Mouse (Mus musculus) kidney, embryonic 14.5 days (tissue): ENCODE measurements around the gene Bclaf3. TPM values are rescaled to one million over a fixed set of nuclear protein-coding genes. Genes with fewer than 3 reads are reported as not detected.
"Not testable (repeated sequence)": the region's sequence is repeated elsewhere in the genome, so short reads cannot be mapped to it uniquely, and the experiment has no call there.

Experiments
- ATAC-seq: fragments of 200-750 bp; cut with Nextera tagmentation; 2 replicates; pipeline ENCODE4 v1.8.0; 2017; ENCODE audit warnings: moderate number of reproducible peaks, mild to moderate bottlenecking, moderate TSS enrichment, moderate library complexity; ENCODE audit not compliant: low FRiP score, low TSS enrichment
- H3K27ac ChIP-seq: fragments of 300-500 bp; sonication (generic); 2 replicates; pipeline ENCODE4 v1.5.1; 2014; ENCODE audit warnings: low read depth, mild to moderate bottlenecking, low read length, moderate library complexity, mixed read lengths
- H3K27me3 ChIP-seq: fragments of 300-500 bp; sonication (generic); 2 replicates; pipeline ENCODE4 v1.6.1; 2014; ENCODE audit warnings: mild to moderate bottlenecking, low read length; ENCODE audit not compliant: control insufficient read depth, insufficient read depth
- H3K36me3 ChIP-seq: fragments of 300-500 bp; sonication (generic); 2 replicates; pipeline ENCODE4 v1.6.1; 2014; ENCODE audit warnings: low read length, mixed read lengths; ENCODE audit not compliant: control insufficient read depth, insufficient read depth
- H3K4me1 ChIP-seq: fragments of 300-500 bp; sonication (generic); 2 replicates; pipeline ENCODE4 v1.6.1; 2014; ENCODE audit warnings: low read length, mixed read lengths; ENCODE audit not compliant: control insufficient read depth, insufficient read depth
- H3K4me2 ChIP-seq: fragments of 300-500 bp; sonication (generic); replicated peaks from 2 replicates; pipeline ENCODE4 v1.6.1; 2014; ENCODE audit warnings: low read depth, mild to moderate bottlenecking, low read length
- H3K4me3 ChIP-seq: fragments of 300-500 bp; sonication (generic); 2 replicates; pipeline ENCODE4 v1.5.1; 2014; ENCODE audit warnings: mild to moderate bottlenecking, low read length
- H3K9ac ChIP-seq: fragments of 300-500 bp; sonication (generic); 2 replicates; pipeline ENCODE4 v1.6.1; 2014; ENCODE audit warnings: low read depth, mild to moderate bottlenecking, low read length, moderate library complexity
- H3K9me3 ChIP-seq: fragments of 300-500 bp; sonication (generic); 2 replicates; pipeline ENCODE4 v1.6.1; 2016; ENCODE audit warnings: low read length; ENCODE audit not compliant: control insufficient read depth
- WGBS: fragments of 180-500 bp; shearing (Covaris S2); extraction: QIAGEN DNeasy Blood & Tissue Kit; methylation state at CpG from one replicate; pipeline ENCODE4 v1.1.7; 2014; 5-methylcytosine and 5-hydroxymethylcytosine counted together
- polyA plus RNA-seq: library from polyadenylated mRNA; unstranded; fragments of >200 nt; fragmentation: Nextera tagmentation; extraction: Ambion mirVana; gene quantifications from 2 replicates; pipeline ENCODE4 v1.2.1, GENCODE M21; 2014

Bclaf3 gene
- polyA plus RNA-seq = 23.8 and 27.7 TPM in 2 replicates

DNA sequence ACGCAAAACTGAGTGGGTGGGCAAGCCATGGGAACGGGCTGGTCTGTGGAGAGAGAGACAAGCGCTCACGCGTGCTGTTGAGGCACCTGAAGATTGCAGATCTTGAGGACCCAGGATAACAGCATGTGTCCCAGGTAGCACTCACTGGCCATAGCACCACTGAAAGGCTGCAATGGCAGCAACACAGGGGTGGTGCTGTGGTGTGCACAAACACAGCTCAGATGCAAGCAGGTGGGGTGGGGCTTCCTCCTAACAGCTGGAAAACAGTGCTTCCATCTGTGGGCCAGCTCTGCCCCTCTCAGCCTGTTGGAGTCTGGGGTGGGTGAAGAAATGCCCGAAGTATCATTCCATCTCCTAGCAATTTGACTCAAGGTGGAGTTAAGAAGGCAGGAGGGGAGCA lies at the start of gene Bclaf3:
Gene Bclaf3, plus strand, starts transcription at position 301 of the 400 bp plus-strand sequence.
- H3K4me1 ChIP-seq = no peaks in the 10 kb centered on the region
- H3K4me3 ChIP-seq = no peak within 1 kb of the TSS
- WGBS = 79% methylated on average over 6 of the region's 6 CpGs
- H3K27me3 ChIP-seq = no peaks in the 10 kb centered on the region
- H3K27ac ChIP-seq = no peak within 1 kb of the TSS
- H3K4me2 ChIP-seq = no peak within 1 kb of the TSS
- no peak for ATAC-seq
- no peak within 1 kb of the TSS for H3K9ac ChIP-seq
- H3K9me3 ChIP-seq = no peaks in the 10 kb centered on the region
- no peaks in the 10 kb centered on the region for H3K36me3 ChIP-seq

DNA sequence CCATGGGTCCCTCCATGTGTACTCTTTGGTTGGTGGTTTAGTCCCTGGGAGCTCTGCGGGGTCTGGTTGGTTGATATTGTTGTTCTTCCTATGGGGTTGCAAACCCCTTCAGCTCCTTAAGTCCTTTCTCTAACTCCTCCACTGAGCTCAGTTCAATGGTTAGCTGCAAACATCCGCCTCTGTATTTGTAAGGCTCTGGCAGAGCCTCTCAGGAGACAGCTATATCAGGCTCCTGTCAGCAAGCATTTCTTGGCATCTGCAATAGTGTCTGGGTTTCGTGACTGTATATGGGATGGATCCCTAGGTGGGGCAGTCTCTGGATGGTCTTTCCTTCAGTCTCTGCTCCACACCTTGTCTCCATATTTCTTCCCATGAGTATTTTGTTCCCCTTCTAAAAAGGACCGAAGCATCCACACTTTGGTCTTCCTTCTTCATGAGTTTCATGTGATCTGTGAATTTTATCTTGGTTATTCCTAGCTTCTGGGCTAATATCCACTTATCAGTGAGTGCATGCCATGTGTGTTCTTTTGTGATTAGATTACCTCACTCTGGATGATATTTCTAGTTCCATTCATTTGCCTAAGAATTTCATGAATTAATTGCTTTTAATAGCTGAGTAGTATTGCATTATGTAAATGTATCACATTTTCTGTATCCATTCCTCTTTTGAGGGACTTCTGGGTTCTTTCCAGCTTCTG lies 48.1 kb upstream of the Bclaf3 start:
- H3K27ac ChIP-seq, H3K4me1 ChIP-seq, H3K36me3 ChIP-seq, H3K4me3 ChIP-seq, H3K9ac ChIP-seq, ATAC-seq, H3K4me2 ChIP-seq, H3K27me3 ChIP-seq, H3K9me3 ChIP-seq: not testable (repeated sequence)
- 84% methylated on average over 4 of the region's 4 CpGs for WGBS

- Histone ChIP-seq H3K27me3 (no peaks in the 10 kb centered on the region), H3K27ac (no peak overlapping the region), H3K4me2 (no peak overlapping the region), H3K9ac (no peak overlapping the region), H3K4me3 (no peak overlapping the region), H3K36me3 (no peaks in the 10 kb centered on the region), H3K9me3 (no peaks in the 10 kb centered on the region), H3K4me1 (no peaks in the 10 kb centered on the region)
- WGBS = 76% methylated on average over 1 of the region's 1 CpGs
- no peak for ATAC-seq
Observed at GRCm38 (mm10) chrX:159484247-159484646, 42.2 kb upstream of the Bclaf3 start.

DNA sequence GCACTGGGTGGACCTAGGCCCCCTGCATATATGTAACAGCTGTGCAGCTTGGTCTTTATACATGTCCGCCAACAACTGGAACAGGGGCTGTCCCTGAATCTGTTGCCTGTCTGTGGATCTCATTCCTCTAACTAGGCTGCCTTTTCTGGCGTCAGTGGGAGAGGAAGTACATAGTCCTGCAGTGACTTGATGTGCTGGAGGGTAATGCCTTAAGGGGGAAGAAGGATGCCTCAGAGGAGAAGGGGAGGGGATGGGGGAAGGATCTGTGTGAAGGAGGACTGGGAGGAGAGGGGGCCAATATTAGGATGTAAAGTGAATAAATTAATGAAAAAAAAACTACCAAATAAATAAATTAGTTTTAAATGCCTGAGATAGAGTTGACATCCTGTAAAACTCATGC lies 23.3 kb upstream of the Bclaf3 start:
- H3K36me3 ChIP-seq = no peaks in the 10 kb centered on the region
- H3K4me3 ChIP-seq = no peak overlapping the region
- no peak overlapping the region for H3K27ac ChIP-seq
- no peak overlapping the region for H3K4me2 ChIP-seq
- H3K9me3 ChIP-seq = no peaks in the 10 kb centered on the region
- H3K4me1 ChIP-seq = no peaks in the 10 kb centered on the region
- WGBS = 48% methylated on average over 2 of the region's 2 CpGs
- no peak overlapping the region for H3K9ac ChIP-seq
- ATAC-seq = no peak
- H3K27me3 ChIP-seq = no peaks in the 10 kb centered on the region

GRCm38 (mm10) chrX:159508331-159509036 lies 18.0 kb upstream of the Bclaf3 start:
- Histone ChIP-seq H3K27me3 (no peaks in the 10 kb centered on the region), H3K4me1 (no peaks in the 10 kb centered on the region), H3K36me3 (no peaks in the 10 kb centered on the region), H3K9me3 (no peaks in the 10 kb centered on the region), H3K4me3 (no peak overlapping the region), H3K4me2 (no peak overlapping the region), H3K9ac (no peak overlapping the region), H3K27ac (no peak overlapping the region)
- ATAC-seq = no peak
- 64% methylated on average over 19 of the region's 19 CpGs for WGBS

DNA sequence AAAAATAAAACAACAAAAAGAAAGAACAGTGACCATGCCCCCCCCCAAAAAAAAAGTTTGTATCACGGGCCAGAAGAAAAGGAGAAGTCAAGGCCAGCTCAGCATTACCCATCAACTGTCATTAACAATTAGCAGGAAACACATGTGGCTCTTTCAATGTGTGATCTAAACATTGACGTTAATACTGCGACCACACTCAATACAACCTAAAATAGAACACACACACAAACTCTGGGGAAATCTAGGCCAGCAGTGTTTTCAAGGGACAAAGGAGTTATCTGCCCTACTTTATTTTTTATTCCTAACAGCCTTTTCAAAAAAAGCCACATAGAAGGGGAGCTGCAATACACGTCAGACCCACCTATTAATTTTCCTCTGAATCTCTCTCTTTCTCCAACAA lies 17.4 kb upstream of the Bclaf3 start:
- H3K9me3 ChIP-seq = no peaks in the 10 kb centered on the region
- no peaks in the 10 kb centered on the region for H3K27me3 ChIP-seq
- 78% methylated on average over 4 of the region's 4 CpGs for WGBS
- H3K9ac ChIP-seq = no peak overlapping the region
- ATAC-seq = no peak
- no peak overlapping the region for H3K4me3 ChIP-seq
- no peak overlapping the region for H3K27ac ChIP-seq
- no peaks in the 10 kb centered on the region for H3K36me3 ChIP-seq
- H3K4me1 ChIP-seq = no peaks in the 10 kb centered on the region
- H3K4me2 ChIP-seq = no peak overlapping the region

DNA sequence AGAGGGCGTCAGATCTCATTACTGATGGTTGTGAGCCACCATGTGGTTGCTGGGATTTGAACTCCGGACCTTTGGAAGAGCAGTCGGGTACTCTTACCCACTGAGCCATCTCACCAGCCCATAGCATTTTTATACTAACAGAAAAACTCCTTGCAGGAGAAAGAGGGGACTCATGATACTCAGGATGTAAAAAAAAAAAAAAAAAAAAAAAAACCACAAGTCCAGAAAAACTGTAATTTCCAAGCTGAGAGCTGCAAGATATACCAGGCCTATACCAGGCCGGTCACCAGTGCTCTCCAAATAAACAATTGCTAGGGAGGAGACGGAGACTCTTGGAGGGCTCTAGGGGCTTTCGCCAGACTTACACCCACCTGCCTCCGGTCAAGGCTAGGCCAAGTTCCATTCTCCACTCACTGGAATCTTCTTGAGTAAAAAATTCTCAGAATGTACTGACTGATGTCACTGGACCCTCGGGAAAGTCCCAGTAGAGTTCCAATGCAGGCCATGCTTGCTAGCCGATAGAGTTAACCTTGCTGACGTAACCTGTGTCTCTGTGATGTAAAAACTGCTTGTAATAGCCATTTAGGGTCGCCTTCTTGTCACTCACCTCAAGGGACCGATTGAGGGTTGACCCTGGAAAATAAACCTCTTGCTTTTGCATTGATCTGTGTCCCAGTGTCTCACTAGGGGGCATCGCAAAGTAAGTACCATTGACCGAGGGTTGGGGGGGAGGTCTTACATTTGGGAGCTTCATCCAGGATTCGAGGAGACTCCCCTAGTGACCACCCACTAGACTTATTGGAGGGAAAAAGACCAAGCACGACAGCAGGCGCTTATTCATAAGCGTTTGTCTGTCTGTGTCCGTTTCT lies 16.4 kb upstream of the Bclaf3 start:
- no peak overlapping the region for H3K4me3 ChIP-seq
- H3K27me3 ChIP-seq = no peaks in the 10 kb centered on the region
- H3K27ac ChIP-seq = no peak overlapping the region
- H3K4me1 ChIP-seq = no peaks in the 10 kb centered on the region
- ATAC-seq = no peak
- no peak overlapping the region for H3K4me2 ChIP-seq
- WGBS = 76% methylated on average over 19 of the region's 19 CpGs
- H3K9me3 ChIP-seq = no peaks in the 10 kb centered on the region
- no peaks in the 10 kb centered on the region for H3K36me3 ChIP-seq
- no peak overlapping the region for H3K9ac ChIP-seq

GRCm38 (mm10) chrX:159510716-159511051 lies 15.8 kb upstream of the Bclaf3 start:
- 77% methylated on average over 9 of the region's 9 CpGs for WGBS
- Histone ChIP-seq H3K36me3 (no peaks in the 10 kb centered on the region), H3K9me3 (no peaks in the 10 kb centered on the region), H3K27me3 (no peaks in the 10 kb centered on the region), H3K4me2 (no peak overlapping the region), H3K4me1 (no peaks in the 10 kb centered on the region), H3K27ac (no peak overlapping the region), H3K9ac (no peak overlapping the region), H3K4me3 (no peak overlapping the region)
- ATAC-seq = no peak

DNA sequence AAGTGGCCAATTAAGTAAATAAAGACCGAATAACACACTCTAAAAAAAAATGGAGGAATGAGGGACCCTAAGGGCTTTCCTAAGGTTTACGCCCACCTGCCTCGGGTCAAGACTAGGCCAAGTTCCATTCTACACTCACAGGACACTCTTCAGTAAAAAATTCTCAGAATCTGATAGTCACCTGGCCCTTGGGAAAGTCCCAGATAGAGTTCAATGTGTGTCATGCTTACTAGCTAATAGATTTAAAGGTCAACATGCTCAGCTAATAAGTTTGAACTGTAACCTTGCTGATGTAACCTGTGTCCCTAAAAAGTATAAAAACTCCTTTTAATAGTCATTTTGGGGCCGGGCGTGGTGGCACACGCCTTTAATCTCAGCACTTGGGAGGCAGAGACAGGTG lies 10.9 kb upstream of the Bclaf3 start:
- Histone ChIP-seq H3K9me3 (no peaks in the 10 kb centered on the region), H3K27me3 (no peaks in the 10 kb centered on the region), H3K9ac (no peak overlapping the region), H3K36me3 (no peaks in the 10 kb centered on the region), H3K27ac (no peak overlapping the region), H3K4me3 (no peak overlapping the region), H3K4me2 (no peak overlapping the region), H3K4me1 (no peaks in the 10 kb centered on the region)
- no peak for ATAC-seq
- WGBS = 89% methylated on average over 6 of the region's 6 CpGs
